Mouse (Mus musculus) ES-CJ7 (cell line): ENCODE results near the gene Spag9.

ENCODE experiments used
- DNase-seq: peaks from one replicate; pipeline ENCODE4 v3.0.0; 2011; ENCODE audit warnings: low read depth, low spot score

Gene Spag9

DNA sequence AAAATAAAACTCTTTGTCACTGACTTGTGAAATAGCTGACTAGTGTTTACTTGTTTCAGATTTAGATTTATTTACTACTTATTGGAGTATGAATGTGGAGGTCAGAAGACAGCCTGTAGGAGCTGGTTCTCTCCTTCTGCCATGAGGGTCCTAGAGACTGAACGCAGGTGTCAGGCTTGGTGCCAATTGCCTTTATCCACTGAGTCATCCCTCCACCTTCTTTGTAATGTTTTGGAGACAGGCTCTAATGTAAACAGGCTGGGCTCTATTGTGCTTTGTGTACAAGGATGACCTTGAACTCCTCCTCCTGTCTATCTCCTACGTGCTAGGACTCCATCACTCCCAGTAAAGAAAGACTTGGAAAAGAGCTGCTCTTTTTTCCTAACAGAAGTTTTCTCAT is 51.4 kb downstream of the Spag9 start:
- peak; percentile 46 for DNase-seq

GRCm38 (mm10) chr11:94054176-94054575 is 58.3 kb downstream of the Spag9 start:
- no peak for DNase-seq

- DNase-seq = no peak
These were observed 59.0 kb downstream of the Spag9 start for GRCm38 (mm10) chr11:94054901-94055300.

DNA sequence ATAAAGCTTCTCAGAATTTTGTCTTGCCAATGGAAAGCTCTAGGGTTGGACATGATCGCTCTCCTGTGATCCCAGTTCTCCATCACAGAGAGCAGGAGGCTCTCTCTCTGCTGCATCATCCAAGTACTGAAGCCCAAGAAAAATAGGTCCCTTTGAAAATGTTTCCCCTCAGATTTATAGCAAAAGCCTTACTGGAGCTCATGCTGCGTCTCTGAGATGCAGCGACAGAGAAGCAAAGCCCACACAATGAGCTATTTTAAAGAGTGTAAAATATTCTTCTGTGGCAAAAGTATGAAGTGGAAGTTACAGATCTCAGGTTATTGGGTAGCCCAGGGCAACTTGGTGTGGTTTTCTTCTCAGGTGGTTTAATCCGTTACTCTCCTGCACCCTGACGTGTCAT is 68.0 kb downstream of the Spag9 start:
- no peak for DNase-seq

- DNase-seq = no peak
These were observed 74.6 kb downstream of the Spag9 start for GRCm38 (mm10) chr11:94070455-94070854.

GRCm38 (mm10) chr11:94073283-94073682 is 77.4 kb downstream of the Spag9 start:
- DNase-seq = peak; percentile 36

DNA sequence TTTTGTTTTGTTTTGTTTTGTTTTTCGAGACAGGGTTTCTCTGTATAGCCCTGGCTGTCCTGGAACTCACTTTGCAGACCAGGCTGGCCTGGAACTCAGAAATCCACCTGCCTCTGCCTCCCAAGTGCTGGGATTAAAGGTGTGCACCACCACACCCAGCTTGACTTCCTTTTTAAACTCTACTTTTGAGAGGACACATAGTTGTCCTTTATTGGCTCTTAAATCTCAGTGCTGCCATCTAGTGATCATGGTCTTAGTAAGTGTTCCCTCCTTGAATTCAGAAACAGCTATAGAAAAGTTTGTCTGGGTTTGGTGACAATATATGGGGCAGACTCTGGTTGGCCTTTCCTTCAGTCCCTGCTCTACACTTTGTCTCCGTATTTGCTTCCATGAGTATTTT is 91.1 kb downstream of the Spag9 start:
- peak; percentile 91 for DNase-seq

DNA sequence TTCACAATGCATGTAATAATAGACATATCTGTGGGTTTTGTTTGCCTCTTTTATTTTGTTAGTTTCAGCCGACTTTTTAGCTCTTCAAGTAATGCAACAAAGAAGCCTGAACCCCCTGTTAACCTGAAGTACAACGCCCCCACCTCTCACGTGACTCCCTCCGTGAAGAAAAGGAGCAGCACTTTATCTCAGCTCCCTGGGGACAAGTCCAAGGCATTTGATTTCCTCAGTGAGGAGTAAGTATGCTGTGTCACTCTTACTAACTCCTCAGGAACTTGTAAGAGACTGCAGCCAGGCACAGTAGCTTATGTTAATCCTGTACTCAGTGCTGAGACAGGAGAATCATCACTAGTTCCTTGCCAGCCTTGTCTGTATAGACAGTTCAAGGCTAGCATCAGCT is 94.6 kb downstream of the Spag9 start:
- DNase-seq = no peak

DNA sequence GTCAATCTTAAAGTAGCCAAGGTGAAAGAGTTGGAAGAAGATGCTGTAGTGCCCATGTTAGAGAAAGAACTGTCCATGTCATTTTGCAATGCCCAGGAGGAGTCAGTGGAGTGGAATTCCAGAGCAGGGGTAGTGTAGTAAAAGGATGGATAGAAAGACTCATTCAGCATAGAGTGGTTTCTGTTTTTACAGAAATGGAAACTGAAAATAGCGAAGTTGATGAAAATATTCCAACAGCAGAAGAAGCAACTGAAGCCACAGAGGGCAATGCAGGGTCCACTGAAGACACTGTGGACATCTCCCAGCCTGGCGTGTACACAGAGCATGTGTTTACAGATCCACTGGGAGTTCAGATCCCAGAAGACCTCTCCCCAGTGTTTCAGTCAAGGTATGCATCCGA is 101.6 kb downstream of the Spag9 start:
- no peak for DNase-seq

- no peak for DNase-seq
These were observed 102.9 kb downstream of the Spag9 start for GRCm38 (mm10) chr11:94098840-94099239.

DNA sequence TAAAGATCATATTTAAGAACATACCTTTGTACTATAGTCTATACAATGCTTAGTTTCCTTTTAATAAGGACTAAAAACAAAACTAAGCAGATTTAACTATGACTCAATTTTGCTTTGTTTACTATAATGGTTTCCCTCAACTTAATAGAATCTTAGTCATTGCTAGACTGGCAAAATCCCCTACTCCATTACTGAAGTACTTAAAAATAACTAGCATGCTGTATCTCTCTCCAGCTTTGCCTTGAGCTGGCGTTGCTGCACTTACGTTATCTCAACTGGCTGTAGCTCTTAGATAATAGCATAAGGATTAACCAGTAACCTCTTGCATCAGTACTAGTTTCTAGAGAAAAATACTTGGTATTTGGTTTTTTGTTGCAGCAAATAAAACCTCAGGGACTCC is 117.9 kb downstream of the Spag9 start:
- DNase-seq = no peak

DNA sequence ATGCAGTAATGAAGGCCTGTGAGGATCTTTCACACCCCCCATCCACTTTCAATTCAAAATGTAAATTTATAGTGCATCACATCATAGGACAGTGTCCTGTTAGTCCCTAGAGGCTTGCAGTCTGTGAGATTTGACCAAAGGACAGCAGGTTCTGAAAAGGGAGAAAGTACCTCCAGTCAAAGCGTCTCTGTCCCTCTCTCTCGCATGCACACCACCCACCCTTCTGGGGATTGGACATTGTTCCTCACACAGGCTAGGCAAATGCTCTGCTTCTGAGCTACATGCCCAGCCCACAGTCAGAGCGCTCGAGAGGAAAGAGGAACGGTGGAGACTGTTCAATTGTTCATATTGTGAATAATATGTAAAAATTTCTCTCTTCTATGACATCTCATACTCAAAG is 119.5 kb downstream of the Spag9 start:
- DNase-seq = no peak

DNA sequence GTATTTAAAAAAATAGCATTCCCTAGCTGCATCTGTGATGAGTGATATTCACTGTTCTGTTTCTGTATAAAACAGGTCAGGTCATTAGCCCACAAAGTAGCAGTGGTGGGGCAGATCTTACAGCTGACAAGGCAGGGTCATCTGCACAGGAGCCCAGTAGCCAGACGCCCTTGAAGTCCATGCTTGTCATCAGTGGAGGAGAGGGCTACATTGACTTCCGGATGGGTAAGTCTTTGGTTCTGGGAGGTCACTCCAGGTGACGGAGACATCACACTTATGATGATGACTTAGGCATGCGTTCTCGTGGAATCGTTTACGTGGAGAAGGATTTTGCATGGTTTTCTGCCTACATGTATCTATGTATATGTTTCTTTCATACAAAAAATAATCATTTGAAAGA is 120.8 kb downstream of the Spag9 start:
- no peak for DNase-seq

DNA sequence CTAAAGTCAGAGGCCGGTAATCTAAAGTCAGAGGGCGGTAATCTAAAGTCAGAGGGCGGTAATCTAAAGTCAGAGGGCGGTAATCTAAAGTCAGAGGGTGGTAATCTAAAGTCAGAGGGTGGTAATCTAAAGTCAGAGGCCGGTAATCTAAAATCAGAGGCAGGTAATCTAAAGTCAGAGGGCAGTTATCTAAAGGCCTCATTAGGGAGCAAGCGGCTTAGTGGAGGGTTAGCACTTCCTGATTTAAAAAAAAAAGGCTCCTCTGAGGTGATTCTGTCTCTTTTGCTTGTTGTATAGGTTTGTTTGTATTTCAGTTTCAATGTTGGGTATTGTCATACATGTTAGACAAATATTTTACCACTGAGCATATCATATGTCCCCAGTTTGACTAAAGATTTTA is 121.9 kb downstream of the Spag9 start:
- DNase-seq = no peak

DNA sequence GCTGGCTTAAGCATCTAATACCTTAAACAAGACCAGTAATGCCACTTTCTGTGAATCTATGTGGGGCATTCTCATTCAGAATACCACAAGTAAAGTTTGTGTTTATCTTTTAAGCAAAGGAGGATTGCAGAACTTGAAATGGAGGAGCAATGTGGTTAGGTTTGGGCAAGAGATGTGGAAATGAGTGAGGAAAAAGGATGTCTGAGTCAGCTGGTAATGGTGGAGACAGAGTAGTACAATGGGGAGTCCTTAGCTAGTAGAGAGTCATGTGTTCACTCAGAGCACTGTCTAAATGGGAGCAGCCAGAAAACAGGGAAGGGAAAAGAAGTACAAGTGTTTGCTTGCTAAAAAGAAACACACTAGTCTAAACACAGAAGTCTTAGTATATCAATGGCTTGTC is 122.7 kb downstream of the Spag9 start:
- DNase-seq = no peak

- no peak for DNase-seq
These were observed 124.8 kb downstream of the Spag9 start for GRCm38 (mm10) chr11:94120690-94121089.

DNA sequence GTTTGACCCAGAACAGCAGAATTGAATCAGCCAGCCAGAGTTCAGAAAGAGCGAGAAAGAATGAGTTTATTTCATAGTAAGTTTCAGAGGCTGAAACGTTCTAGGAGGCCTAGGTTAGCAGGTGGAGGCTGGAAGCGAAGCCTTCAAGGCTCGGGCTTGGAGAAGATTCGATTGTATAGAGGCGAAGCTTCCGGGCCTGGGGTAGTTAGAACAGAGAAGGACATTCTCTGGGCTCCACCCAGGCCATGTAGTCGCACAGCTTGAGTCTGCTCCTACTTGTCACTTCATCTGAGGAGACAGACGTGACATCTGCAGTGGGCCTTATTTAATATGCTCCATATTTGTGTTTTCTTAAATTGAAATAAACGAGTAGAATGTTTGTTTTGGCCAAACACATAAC is 125.6 kb downstream of the Spag9 start:
- DNase-seq = no peak

GRCm38 (mm10) chr11:94122341-94123030 is 126.6 kb downstream of the Spag9 start:
- no peak for DNase-seq

DNA sequence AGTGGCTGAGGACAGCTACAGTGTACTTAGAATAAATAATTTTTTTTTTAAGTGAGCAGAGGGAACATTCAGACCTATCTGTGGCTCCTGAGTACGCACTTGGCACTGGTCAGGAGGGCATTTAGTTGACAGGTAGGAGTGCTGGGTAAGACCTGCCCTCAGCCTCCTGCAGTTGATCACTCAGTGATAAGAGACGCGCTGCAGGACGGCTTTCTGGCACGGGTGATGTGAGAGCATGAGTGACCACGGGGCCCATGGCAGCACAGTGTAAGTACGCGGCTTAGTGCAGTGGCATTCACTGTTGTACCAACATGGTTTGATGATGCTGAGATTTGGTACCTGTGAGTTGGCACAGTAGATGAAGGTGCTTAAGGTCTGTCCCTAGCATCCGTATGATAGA is 130.8 kb downstream of the Spag9 start:
- no peak for DNase-seq

DNA sequence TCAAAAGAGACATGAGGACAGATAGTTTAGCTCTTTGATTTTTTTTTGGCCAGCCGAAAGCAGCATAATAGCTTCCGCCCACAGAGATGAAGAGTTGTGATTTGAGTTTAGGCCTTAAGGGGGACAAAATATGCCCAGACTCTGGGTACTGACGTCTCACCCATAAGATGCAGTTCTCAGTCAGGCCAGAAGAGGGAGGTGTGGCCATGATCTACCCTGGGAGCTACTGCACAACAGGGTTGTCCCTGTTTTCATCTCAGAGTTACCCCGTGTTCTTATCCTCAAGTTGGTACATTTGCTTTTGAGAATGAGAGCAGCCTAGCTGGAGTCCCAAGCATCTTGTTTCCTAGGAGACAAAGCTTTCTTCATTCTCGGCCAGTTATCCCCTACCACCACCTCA is 132.1 kb downstream of the Spag9 start:
- DNase-seq = peak; percentile 88

DNA sequence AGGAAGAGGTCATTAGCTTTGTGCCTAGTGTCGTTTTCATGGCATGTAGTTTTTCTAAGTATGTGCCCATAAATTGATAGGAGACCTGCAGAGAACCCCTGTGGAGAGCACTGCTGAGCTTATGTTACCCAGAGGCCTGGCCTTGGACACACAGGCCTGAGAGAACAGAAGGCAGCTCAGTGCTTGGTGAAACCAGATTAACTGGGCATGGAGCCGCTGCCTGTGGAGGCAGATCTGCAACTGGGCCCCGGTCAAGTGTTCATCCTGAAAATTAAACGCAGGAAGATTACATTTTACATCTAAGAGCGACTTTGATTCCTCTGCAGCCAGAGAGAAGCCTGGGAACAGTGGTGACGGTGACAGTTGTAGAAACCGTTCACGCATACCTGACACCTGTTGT is 132.6 kb downstream of the Spag9 start:
- no peak for DNase-seq

GRCm38 (mm10) chr11:94129261-94130059 is 133.6 kb downstream of the Spag9 start:
- DNase-seq = peak; percentile 87
